Mouse (Mus musculus) skeletal muscle tissue, postnatal 0 days (tissue): ENCODE data around the gene Tsc1. TPM values are rescaled to one million over a fixed set of nuclear protein-coding genes. Genes with fewer than 3 reads are reported as not detected.

Experiments used
- microRNA-seq, 2 experiments: library from miRNA; unstranded; fragments of <30 nt; microRNA quantifications; one replicate each; pipeline ENCODE4; 2016
- polyA plus RNA-seq: library from polyadenylated mRNA; unstranded; fragments of >200 nt; fragmentation: Nextera tagmentation; extraction: Ambion mirVana; gene quantifications from 2 replicates; pipeline ENCODE4 v1.2.1, GENCODE M21; 2015

Gene Tsc1
- polyA plus RNA-seq: 8.8 and 9.4 TPM in 2 replicates

GRCm38 (mm10) chr2:28640461-28641424, at the start of gene Tsc1:
Gene Tsc1, plus strand, starts transcription at chr2:28641228.

GRCm38 (mm10) chr2:28621664-28622171, 19.3 kb upstream of the Tsc1 start, which contains the start of gene Gfi1b:
Gene Gfi1b, minus strand, starts transcription at chr2:28621982.

GRCm38 (mm10) chr2:28699361-28700335, 58.6 kb downstream of the Tsc1 start, which contains the start of the genes Spaca9 and Ak8:
Gene Spaca9, minus strand, starts transcription at chr2:28699727.
Gene Ak8, plus strand, starts transcription at chr2:28700164.

Small RNA genes lying within 50 kb of the gene (microRNA-seq; reads per million reads assigned to microRNA genes)
- gene Gm22824: 0 reads per million in 2 experiments
- gene Mir3088: 0.30 to 0.42 reads per million in 2 experiments

Other genes starting within 250 kb of the Tsc1 start
- 1.3 and 1.6 TPM in 2 replicates for gene Ppp1r26, start 194.4 kb upstream of the Tsc1 start, polyA plus RNA-seq
- gene 1700007K13Rik, start 174.9 kb upstream of the Tsc1 start, polyA plus RNA-seq: not detected in 2 replicates
- gene Mrps2, start 173.2 kb upstream of the Tsc1 start, polyA plus RNA-seq: 42.1 and 44.5 TPM in 2 replicates
- 0.55 and 1.0 TPM in 2 replicates for gene Gbgt1, start 144.3 kb upstream of the Tsc1 start, polyA plus RNA-seq
- 2.2 and 3.8 TPM in 2 replicates for gene Gm10134, start 135.1 kb upstream of the Tsc1 start, polyA plus RNA-seq
- gene Ralgds, start 128.1 kb upstream of the Tsc1 start, polyA plus RNA-seq: 33.4 and 35.1 TPM in 2 replicates
- not detected in 2 replicates for gene Cel, start 77.8 kb upstream of the Tsc1 start, polyA plus RNA-seq
- 11.6 and 12.4 TPM in 2 replicates for gene Gtf3c5, start 57.5 kb upstream of the Tsc1 start, polyA plus RNA-seq
- gene Gfi1b, start 19.2 kb upstream of the Tsc1 start, polyA plus RNA-seq: 0.08 TPM in 1 of 2 replicates, not detected in the other
- 0.62 and 0.94 TPM in 2 replicates for gene Spaca9, start 58.5 kb downstream of the Tsc1 start, polyA plus RNA-seq
- 0.21 and 0.27 TPM in 2 replicates for gene Ak8, start 58.9 kb downstream of the Tsc1 start, polyA plus RNA-seq
- gene Gtf3c4, start 199.1 kb downstream of the Tsc1 start, polyA plus RNA-seq: 4.6 TPM in 2 replicates
- 3.6 and 4.0 TPM in 2 replicates for gene Ddx31, start 199.2 kb downstream of the Tsc1 start, polyA plus RNA-seq